Mouse (Mus musculus) MEL (cell line): ENCODE data around the gene Hist2h2ac.

Experiments used
- CHD2 ChIP-seq: IDR thresholded peaks from 2 replicates; pipeline ENCODE4 v1.6.1; 2011; ENCODE audit warnings: low read length, improper control_type of control experiment
- CTCF ChIP-seq, 3 experiments: IDR thresholded peaks in 2 of 3; conservative IDR thresholded peaks in 1 of 3; 2 replicates each; pipeline ENCODE4 v1.5.1; 2011 to 2012; ENCODE audit warnings: low read length in 3 of 3, low read depth in 2 of 3, mild to moderate bottlenecking in 2 of 3, improper control_type of control experiment in 1 of 3, inconsistent platforms in 1 of 3, mixed read lengths in 1 of 3, moderate library complexity in 1 of 3; ENCODE audit not compliant: control insufficient read depth in 1 of 3, insufficient read depth in 1 of 3, poor library complexity in 1 of 3, severe bottlenecking in 1 of 3
- EP300 ChIP-seq, 2 experiments: IDR thresholded peaks; 2 replicates each; pipeline ENCODE4 v1.6.1; 2011; ENCODE audit warnings: improper control_type of control experiment in 2 of 2, low read length in 2 of 2, low read depth in 1 of 2, mild to moderate bottlenecking in 1 of 2
- GATA1 ChIP-seq: IDR thresholded peaks from 2 replicates; pipeline ENCODE4 v1.6.1; 2011; ENCODE audit warnings: low read depth, low read length, improper control_type of control experiment
- MYC ChIP-seq: IDR thresholded peaks from 2 replicates; pipeline ENCODE4 v1.6.1; 2011; ENCODE audit warnings: low read depth, mild to moderate bottlenecking, low read length, improper control_type of control experiment, moderate library complexity
- POLR2A ChIP-seq, 2 experiments: IDR thresholded peaks; 2 replicates each; pipeline ENCODE4 v1.6.1; 2011 to 2012; ENCODE audit warnings: low read length in 2 of 2, mild to moderate bottlenecking in 2 of 2, control low read depth in 1 of 2, improper control_type of control experiment in 1 of 2, low read depth in 1 of 2, moderate library complexity in 1 of 2; ENCODE audit not compliant: control insufficient read depth in 1 of 2, insufficient read depth in 1 of 2, poor library complexity in 1 of 2
- RAD21 ChIP-seq: IDR thresholded peaks from 2 replicates; pipeline ENCODE4 v1.6.1; 2011; ENCODE audit warnings: mild to moderate bottlenecking, low read depth, low read length, improper control_type of control experiment
- SIN3A ChIP-seq: IDR thresholded peaks from 2 replicates; pipeline ENCODE4 v1.6.1; 2012; ENCODE audit warnings: low read length, improper control_type of control experiment, inconsistent platforms
- TAL1 ChIP-seq: IDR thresholded peaks from 2 replicates; pipeline ENCODE4 v1.6.1; 2012; ENCODE audit warnings: mild to moderate bottlenecking, inconsistent platforms, low read length, moderate library complexity, mixed read lengths
- ZNF384 ChIP-seq: IDR thresholded peaks from 2 replicates; pipeline ENCODE4 v1.6.1; 2012; ENCODE audit warnings: low read depth, mild to moderate bottlenecking, inconsistent platforms, low read length, improper control_type of control experiment

DNA sequence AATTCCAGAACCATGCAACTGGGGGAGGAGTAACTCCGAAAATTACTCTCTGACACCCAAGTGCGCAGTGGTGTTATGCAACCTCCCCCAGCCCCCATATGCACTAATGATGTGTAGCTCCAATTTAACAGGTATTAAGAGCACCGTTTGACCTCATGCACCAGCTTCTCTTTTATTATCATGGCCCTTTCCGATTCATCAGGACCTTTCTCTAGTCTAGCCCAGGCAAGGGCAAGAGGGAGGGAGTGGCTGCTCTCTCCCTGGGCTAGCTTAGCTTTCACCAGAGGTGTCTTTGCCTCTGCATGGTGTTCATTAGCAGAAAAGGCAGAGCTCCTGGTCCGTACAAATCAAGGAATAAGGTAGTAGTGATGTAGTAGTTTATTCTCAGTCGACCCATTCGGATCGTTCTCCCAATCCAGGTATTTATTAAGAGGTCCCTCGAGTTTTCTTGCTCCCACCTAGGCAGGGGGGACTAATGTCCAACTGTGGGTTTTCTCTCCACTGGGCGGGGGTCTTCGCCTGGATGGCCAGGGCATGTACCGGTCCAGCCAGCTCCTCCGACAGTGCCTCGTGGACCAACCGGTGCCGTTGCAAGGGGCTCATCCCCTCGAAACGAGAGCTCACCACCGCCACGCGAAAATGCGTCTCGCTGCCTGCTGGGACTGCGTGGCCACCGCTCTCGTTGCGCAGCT is 24.1 kb downstream of the Hist2h2ac start:
- no peak for TF ChIP-seq RAD21
- TF ChIP-seq MYC = no peak
- TF ChIP-seq POLR2A (IDR thresholded peaks at IDR 0.05; ENCODE audit: control insufficient read depth in 1 of 2, insufficient read depth in 1 of 2, low read depth in 1 of 2, low read length in 2 of 2, poor library complexity in 1 of 2) = no peak
- TF ChIP-seq CTCF (IDR thresholded peaks at IDR 0.05 in 2 of 3, conservative IDR thresholded peaks at IDR 0.05 in 1 of 3; ENCODE audit: control insufficient read depth in 1 of 3, insufficient read depth in 1 of 3, low read depth in 2 of 3, low read length in 3 of 3, poor library complexity in 1 of 3, severe bottlenecking in 1 of 3) = no peak
- no peak for TF ChIP-seq ZNF384
- TF ChIP-seq SIN3A = no peak
- no peak for TF ChIP-seq TAL1
- no peak for TF ChIP-seq CHD2
- TF ChIP-seq EP300 (IDR thresholded peaks at IDR 0.05; ENCODE audit: low read depth in 1 of 2, low read length in 2 of 2) = no peak
- no peak for TF ChIP-seq GATA1
